Mouse (Mus musculus): ENCODE measurements around the gene Atp5g2.

Gene Atp5g2

DNA sequence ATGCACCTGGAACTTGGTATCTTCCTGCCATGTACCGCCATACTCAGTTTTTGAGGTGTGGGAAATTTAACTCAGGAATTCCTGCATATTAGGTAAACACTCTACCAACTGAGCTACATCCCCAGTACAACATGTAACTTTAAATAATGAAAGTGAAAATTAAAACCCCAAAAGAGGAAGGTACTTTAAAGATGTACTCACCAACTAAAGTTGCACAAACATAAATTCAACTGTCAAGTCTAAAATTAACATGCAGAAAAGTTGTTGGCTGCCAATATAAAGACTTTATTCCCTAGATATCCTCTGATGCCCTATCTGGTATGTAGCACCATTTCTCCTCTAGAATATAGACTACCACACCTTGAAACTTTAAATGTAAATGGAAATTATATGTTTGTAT, 54.5 kb downstream of the Atp5g2 start:
- in situ Hi-C loops (cut with MboI; ENCODE audit: unreplicated experiment in 2 of 2): no loop called here

DNA sequence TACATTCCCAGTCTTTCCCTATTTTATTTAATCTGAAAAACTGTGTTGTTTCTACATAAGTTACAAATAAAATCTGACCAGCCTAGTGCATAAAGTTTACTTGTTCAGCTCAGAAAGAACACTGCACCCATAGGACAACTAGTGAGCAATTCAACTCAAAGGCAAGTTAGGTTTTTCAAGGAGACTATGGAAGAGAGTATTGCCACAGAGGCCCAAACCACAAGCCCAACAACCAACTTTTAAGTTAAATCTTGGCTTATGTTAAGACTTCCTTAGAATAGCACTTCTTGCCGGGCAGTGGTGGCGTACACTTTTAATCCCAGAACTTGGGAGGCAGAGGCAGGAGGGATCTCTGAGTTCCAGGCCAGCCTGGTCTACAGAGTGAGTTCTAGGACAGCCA, 56.0 kb downstream of the Atp5g2 start:
- in situ Hi-C loops (cut with MboI; ENCODE audit: unreplicated experiment in 2 of 2): no loop called here

DNA sequence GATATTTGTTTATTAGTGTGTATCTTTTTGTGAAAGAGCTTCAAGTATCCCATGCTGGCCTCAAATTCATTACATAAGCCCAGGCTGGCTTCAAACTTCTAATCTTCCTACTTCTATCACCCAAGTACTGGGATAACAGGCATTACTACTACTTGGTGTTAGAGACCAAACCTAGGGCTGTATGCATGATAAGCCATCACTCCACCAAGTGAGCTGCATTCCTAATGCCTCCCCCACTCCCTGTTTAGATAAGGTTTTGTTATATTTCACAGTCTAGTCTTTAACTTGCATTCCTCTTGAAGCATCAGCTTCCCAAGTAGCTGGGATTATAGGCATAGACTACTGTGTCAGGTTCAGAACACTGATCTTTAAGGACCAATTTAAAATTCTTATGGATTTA, 57.9 kb downstream of the Atp5g2 start:
- in situ Hi-C loops (cut with MboI; ENCODE audit: unreplicated experiment in 2 of 2): no loop called here

DNA sequence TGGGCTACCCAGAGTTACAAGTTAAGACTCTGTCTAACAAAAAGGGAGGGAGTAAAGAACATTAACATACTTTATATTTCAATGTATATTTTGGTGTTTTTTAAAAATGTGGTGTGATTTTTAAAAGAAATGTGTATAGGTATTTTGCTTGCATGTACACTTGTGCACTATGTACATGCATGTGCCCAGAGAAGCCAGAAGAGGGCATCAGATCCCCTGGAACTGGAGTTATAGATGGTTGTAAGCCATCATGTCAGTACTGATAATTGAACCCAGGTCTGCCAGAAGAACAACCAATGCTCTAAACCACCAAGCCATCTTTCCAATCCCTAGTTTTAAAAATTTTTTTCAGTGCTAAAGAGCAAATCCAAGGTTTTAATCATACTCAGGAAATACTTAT, 59.2 kb downstream of the Atp5g2 start:
- in situ Hi-C loops (cut with MboI; ENCODE audit: unreplicated experiment in 2 of 2): no loop called here

All from v-Abl transformed pro-B cells (cell line).